Mouse (Mus musculus): ENCODE data around the gene Tkt.

GRCm38 (mm10) chr14:30581238-30581637, 33.1 kb downstream of the Tkt start:
- TF ChIP-seq POLR2A (IDR thresholded peaks at IDR 0.05; ENCODE audit: insufficient read depth, low read depth, low read length) (no peak), CTCF (IDR thresholded peaks at IDR 0.05; ENCODE audit: insufficient read depth, low read depth, low read length) (no peak)

All from olfactory bulb, adult 2 months (tissue).